Mouse (Mus musculus) ovary, adult 18-20 months (tissue): ENCODE measurements around the gene Snupn.
A peak's percentile ranks its signal among the peaks of the same experiment; 100 is the strongest.
"Not testable (repeated sequence)": the region's sequence is repeated elsewhere in the genome, so short reads cannot be mapped to it uniquely, and the experiment has no call there.

ENCODE experiments used
- DNase-seq: peaks from one replicate; pipeline ENCODE4 v3.0.0; 2022; ENCODE audit warnings: low spot score, mixed read lengths

Snupn gene

DNA sequence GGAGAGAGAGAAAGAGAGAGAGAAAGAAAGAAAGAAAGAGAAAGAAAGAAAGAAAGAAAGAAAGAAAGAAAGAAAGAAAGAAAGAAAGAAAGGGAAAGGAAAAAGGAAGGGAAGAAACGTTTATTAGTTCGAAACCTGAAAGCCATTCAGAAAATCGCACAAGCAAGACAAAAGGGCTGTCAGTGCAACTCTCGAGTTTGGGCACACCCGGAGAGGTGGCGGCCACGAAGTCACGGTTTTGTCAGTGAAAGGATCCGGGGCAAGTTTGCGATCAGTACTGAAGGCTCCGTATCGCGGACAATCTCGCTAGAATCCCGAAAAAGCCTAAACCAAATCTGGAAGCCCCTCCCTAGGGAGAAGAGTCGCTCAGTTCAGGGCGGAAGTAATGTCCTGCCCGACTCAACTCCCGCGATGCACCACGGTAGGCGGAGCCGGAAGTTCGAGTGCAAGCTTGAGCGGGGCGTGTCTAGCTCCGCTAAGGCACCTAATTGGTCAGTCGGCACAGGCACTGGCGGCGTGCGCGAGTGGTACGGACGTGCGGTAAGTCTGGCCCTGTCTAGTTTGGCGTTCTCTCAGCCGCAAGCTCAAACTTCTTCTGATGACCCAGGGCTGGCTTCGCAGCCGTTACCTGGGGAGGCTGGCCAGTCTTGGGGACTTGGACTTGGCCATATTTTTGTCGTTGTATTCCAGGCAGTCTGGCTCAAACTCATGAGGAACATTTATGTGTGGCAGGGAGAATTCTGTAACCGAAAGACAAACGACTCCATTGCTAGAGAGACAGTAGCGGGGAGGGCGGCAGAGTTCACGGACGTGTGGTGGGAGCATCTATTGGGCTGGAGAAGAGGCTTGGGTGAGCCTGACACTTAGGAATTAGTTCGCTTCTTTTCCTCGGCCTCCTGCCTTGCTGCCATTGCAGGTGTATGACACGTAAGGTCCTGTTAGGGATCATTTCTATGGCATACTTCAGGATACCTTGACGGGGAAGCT, at the start of gene Snupn:
Gene Snupn (plus strand): TSS at position 465 of the 987 bp plus-strand sequence.
- peak; percentile 95 for DNase-seq

DNA sequence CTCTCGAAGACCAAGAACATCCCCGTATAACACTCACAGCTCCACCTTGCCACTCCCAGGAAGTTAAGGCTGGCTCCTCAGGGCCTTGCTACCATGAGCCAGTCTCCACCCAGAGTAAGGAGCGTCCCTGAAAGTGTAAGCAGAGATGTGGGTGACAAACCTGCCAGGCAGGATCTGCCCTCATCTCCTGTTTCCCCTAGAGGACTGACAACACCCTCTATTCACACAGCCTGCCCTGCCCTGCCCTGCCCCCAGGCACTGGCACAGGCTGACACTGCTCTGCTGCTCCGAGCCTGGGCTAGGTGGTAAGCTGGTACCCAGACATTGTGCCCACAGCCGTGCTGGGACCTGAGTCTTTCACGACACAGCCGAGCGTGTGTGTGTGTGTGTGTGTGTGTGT, 49.5 kb upstream of the Snupn start:
- DNase-seq: no peak

DNA sequence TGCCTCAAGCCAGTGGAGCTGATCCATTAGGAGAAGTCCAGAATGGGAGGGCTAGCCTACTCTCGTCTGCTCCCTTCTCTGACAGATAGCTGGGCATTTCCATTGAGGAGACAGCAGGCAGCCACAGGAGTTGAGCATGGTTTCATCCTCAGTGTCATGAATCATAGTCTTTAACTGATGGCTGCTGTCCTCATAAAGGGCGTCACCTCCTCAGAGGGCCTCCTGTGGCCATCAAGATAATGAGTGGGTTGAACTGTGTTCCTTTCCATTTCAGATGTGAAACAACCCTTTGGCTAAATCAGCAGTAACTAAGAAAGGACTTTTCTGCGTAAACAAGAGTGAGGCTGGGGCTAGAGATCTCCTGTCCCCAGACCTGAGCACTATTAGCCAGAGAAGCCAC, 47.0 kb upstream of the Snupn start:
- no peak for DNase-seq

DNA sequence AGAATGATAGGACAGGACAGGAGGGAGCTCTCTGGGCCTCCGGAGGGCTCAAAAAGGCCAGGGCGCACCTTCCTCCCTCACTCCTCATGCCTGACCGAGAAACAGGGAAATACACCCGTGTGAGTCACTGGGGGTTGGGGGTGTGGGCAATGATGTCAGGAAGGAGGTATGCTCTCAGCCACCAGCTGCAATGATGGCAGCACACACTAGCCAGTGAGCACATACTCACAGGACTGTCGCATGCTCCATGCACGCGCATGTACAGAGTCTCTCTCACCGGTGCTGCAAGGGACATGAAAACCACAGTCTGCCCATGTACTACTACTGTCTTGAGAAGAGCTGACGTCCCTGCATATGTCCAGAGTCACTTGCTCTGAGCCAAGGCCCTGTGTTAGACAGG, 43.1 kb upstream of the Snupn start:
- no peak for DNase-seq

DNA sequence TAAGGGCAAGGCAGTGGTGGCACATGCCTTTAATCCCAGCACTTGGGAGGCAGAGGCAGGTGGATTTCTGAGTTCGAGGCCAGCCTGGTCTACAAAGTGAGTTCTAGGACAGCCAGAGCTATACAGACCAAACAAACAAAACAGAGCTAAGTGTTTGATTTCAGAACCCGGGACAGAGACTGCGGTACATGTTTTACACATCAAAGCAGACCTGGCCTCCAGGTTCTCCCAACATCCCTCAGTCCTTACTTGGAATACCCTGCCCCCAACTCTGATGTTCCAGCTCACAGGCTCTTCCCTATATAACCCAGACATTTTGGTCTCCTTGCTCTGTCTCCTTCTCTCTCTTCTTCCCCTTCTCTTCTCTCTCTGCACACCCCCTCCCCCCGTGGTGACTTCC, 40.7 kb upstream of the Snupn start:
- DNase-seq: not testable (repeated sequence)

DNA sequence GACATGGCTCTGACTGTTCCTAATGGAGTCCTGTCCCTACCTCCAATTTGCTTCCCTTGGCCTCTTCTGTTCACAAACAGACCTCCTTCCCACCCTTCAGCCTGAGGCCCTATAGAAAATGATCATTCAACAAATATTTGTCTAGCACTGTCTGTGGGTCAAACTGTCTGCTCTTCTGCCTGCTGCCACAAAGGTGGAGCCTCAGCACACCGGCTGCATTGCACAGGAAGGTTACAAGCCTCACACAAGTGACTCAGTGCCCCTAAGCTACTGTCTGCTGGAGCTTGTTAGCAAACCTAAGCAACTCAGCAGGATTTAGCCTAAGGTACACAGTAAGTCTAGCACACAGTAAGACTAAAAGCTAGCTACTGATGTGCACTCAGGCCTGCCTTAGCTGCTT, 39.7 kb upstream of the Snupn start:
- DNase-seq: no peak

DNA sequence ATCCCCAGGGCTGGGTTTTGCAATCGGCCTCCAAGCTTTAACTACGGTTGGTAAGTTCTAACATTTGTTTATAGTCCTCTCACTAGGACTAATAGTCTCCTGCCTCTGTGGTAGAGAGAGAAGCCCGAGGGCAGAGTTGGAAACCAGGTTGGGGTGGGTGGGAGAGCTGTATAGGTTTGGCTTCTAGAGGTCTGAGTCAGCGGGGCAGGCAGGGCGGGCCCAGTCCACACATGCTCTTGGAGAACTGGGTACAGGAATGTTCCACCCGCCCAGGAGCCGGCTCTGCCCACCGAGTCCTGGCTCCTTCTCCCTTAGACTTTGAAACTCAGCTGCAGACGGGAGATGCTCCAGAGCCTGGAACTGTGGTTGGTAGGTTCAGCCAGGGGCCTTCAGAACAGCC, 36.7 kb upstream of the Snupn start:
- DNase-seq: no peak

DNA sequence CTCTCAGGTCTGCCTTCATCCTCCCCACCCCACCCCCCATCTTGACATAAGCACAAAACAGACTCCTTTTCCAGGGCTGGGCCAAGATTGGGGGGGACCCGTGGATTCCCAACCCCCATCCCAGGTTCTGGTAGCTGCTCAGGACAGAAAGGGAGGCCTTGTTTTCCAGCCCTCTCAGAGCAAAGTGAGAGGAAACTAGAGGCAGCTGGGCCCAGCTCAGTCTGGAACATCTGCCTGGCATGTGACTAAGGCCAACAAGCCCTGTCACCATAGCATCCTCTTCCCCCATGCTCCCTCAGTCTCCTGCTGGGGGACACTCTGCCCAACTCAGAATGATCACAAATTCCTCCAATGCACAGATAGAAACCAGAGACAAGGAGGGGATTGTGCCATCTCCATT, 35.6 kb upstream of the Snupn start:
- DNase-seq: no peak

DNA sequence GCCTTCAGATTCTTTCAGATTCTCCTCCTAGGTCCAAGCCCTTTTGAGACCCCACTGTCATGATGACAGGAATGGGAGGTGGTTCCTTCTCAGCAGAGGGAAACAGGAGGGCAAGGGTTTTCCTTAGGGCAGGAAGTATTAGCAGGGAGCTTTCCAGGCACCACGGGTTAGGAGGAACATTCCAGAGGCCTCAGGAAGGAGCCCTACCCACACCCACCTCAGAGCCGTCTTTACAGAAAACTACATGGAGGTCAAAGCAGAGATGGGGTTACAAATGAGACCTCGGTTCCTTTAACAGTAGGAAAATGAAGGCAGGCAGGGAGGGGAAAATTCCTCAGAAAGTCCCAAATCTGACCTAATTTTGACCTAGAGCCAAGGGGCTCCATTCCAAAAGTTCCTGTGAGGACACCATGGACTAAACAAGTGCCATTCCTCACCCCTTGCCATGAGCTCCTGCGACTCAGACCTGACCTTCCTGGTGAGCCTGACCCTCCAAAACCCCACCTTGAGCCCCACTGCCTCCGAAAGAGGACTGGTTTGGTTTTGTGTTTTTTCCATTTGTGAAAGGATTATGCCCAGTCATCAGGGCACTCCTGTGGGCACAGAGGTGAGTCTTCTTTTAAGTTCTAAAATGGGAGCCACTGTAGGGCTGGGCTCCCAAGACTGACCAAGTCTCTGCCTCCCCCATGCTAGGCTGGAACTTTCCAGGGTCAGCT, 34.8 kb upstream of the Snupn start:
- no peak for DNase-seq

DNA sequence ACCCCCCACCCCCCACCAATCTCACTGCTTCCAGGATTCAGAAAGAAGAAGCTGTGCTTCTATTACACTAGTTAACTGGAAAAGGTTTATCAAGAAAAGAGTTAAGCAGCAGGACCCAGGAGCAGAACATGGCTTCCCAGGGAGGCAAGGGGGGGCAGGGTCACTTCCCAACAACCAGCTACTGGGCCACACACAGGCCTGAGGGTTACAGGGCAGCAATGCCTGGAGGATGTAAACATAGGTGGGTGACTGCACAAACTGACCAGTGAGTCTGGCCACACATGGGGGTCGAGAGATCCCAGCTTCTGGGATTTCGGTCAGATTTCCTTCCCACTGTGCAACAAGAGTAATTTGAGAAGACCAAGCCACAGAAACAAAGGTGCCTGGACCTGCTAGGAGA, 33.5 kb upstream of the Snupn start:
- DNase-seq: no peak

DNA sequence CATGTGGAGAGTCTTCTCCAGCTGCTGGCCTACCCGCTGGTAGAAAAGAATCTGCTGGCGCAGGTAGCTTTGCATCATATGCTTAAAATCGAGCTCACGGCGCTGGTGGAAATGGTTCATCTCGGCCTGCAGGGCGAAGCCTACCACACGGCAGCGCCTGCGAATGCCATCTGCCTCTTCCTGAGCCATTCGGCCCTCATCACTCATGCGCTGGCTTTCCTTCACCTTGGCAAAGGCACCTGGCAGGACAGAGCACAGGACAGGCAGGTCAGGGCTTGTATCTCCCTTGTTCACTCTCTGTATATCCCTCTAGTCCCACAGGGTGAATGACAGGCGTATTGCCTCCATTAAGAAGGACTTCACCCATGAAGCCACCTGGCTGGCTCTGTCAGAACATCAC, 32.2 kb upstream of the Snupn start:
- DNase-seq: no peak

DNA sequence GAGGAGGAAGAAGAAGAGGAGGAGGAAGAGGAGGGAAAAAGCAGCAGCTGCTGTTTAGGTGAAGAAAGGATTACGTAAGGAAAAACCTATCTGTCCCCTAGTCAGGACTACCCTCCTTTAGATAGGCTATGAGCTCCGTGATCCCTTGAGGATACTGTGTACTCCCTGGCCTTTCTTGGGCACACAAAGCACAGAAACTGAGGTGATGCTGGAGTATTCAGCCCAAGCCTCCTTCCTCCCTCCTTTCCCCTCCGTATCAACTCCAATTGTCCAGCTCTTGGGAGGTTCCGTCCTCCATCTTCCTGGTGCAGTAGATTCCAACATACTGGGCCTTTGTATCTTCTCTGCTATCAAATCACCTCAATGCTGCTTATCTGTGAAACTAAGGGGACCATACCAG, 27.9 kb upstream of the Snupn start:
- DNase-seq: no peak

DNA sequence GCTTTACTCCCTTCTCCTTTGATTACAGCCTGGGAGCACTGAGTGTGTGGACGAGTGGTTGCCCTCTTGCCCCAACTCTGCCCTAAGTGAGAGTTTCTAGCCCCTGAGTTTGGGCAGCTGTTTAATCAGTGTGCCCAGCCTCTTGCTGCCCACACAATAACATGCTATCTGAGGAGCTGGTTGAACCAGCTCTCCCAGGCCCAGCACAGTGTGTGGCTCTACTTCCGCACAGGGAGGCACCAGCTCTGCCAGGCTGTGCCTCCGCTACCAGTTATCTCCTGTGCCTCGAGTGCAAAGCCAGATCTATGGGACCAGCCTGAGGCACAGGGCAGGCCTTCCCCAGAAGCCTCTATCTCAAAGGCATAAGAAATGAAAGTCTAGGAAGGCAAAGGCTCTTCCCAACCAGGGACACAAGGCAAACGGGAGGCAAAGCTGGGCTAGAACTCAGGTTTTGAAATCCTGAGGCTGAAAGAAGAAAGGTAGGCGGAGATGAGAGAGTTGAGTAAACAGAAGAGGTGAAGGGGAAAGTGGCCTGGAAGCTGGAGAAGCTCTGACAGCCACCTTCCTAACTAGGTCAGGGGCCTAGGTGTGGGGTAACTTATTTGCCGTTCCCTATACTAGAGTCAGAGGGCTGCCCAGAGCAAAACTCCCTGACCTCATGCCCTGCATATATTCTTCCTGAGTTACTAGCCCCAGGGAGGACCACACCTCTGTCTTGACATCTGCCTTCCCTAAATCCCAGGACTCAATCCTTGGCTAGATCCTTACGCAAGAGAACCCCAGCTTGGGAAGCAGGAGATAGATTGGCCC, 26.6 kb upstream of the Snupn start:
- DNase-seq: no peak

DNA sequence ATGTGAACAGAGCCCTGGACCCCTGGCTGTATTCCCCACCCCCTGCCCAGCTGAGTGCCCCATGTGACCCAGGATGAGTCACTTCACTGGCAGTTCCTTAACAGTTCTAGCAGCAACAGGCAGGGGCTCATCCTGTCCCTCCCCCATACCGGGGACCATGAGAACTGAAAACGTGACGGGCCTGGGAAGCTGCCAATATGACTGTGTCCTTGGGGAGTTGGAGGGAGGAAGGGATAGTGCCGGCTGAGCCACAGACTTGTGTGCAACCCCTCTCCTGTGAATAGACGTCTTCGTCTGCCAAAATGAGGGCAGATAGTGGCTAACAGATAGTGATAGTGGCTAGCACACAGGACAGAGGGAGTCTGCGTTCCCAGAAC, 26.0 kb upstream of the Snupn start:
- peak; percentile 95 for DNase-seq

DNA sequence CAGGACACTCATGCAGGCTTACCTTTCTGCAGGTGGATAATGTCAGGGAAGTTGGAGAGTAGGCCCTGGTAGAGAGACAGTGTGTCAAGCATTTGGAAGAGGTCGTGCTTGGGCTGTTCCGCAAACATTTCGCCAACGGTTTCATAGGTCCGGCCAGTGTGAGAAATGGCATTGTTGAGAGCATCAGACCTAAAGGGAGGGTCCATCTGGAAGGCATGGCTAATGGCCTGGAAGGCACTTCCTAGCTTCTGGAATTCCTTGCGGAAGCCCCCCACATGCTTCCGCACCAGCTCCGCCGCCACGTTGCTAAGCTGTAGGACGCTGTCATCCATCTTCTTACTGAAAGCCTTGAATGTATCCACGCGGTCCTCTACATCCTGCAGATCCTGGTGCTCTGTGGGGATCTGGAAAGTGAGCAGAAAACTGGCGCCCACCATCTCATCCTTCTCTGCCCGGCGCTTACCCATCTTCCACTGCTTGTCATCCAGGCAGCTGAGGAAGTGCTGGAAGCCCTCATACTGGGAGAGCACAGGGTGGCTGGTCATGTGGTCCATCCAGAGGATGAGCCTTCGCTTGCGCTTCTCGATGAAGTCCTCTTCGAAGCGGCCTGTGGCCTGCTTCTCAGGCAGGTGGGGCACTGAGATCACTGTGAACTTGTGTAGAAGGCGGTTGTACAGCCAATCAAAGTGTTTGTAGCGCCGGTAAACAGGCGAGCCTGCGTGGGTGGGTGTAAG, 25.2 kb upstream of the Snupn start:
- no peak for DNase-seq

DNA sequence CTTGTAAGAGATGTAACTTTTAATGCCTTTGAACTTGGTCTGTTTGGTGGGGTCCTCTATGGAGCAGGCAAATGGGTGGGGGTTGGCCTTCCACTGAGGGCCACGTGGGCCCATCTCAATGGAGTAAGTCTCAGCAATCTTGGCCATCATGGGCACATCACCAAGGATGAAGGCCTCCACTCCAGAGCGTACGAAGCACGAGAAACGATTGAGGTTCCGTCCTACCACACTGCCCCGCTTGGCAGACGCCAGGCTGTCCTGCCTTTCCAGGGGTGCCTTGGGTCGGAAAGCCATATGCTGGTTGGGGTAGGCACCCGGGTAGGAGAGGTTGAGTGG, 24.7 kb upstream of the Snupn start:
- DNase-seq: no peak

DNA sequence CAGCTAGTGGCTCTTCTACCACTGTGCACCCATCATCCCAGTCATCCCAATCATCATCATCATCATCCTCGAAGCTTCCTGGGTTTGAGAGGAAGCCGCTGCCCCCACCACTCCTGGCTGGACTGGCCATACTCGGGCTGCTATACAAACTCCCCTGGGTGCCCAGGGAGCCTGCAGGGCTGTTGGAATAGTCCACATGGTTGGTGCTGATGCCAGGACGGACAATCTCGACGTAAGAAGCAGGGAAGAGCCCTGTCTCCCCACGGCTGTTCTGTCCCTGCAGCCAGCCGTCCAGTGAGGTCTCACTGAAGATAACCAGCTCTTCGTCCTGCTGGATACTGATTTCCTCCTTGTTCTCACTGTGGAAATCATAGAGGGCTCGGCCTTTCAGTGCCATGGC, 24.3 kb upstream of the Snupn start:
- DNase-seq: no peak

DNA sequence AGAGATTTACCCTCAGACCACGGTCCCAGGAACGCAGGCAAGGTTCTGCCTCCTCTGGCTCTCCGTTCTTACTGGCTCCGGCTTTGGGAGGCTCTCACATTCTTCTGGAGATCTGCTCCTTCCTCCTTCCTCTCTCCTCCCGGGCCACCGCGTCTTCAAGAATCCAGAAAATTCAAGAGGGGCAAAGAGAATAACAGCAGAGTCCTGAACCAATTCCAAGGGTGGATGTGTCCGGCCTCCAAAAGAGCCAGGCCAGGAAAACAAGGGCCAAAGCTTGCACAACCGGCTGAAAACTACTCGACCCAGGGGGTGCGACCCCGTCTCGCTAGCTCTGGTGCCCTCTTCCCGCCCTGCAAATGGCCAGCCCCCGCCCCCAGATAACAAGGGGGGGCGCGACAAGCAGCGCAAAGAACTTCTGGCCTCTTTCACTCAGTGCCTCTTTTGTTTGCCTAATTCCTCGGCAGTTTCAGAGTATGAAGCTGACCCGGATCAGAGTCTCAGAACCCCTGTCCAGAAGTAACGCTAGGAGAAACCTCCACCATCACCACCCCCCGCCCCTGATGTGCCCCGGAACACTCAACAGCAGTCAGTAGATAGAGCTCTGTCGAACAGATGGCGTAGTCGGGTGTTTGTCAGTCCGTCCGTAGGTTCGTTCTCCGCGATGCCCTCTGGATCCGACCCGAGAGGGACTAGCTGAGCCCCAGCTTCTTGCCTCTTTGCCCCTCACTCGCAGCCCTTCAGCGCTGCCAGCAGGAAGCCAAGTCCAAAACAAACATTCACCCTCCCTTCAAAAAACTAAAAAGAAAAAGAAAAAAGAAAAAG, 23.3 kb upstream of the Snupn start:
- peak; percentile 45 for DNase-seq

DNA sequence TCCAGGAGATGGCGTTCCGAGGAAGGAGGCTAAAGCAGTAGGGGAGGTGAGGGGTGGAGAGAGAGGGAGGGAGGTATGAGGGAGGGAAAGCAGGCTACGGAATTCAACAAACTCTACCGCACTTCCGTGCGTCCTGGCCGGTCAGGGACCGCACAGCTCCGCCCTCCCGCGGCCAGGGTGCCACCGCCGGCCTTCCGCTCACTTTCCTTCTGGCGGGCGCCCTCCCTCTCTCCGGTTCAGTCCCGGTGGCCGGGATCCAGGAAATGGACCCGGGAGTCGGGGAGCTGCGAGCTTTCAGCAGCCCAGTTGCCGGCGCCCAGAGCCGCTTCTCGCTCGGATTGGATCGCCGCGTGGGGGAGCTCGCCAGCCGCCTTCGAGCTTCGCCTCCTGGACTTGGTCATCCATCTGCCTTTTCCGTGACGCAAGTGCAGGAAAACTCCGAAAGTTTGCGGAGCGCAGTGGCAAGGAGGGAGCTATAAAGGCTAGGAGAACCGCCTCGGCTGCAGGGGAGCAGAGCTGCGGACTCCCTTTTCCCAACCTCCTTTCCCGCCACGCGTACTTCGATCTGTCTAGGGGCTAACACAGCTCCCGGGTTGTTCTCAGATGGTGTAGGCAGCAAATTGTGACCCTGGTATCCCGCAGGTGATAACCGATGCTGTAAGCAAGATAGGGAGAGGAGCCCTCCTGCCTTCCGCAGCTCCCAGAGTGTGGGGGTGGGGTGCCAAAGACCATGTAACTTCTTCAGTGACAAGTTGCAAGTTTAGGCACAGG, 22.5 kb upstream of the Snupn start, which contains the start of gene Snx33:
Gene Snx33 (minus strand): TSS at position 331 of the 771 bp plus-strand sequence.
- peak; percentile 92 for DNase-seq

DNA sequence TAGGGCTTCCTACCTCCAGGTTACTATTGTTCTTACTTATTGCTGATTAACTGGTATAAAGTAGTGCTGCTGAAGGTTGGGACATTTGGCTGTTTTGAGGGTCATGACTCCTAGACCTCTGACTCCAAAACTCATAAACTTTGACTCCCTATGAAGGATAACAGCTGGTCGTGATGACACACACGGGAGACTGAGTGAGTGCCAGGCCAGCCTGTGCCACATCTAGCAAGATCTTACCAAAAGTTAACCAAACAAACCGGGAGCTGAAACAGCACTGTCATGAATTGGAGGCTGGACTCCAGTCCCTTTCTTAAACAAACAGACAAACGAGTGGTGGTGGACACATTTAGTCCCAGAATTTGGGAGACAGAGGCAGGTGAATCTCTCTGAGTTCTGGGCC, 21.2 kb upstream of the Snupn start:
- DNase-seq: no peak
